Mouse (Mus musculus): ENCODE measurements around the gene Olfr520. TPM values are rescaled to one million over a fixed set of nuclear protein-coding genes. Genes with fewer than 3 reads are reported as not detected.
"Not testable (repeated sequence)": the region's sequence is repeated elsewhere in the genome, so short reads cannot be mapped to it uniquely, and the experiment has no call there.

Gene Olfr520
- polyA plus RNA-seq, 1 experiment from 2014 or later = not detected

DNA sequence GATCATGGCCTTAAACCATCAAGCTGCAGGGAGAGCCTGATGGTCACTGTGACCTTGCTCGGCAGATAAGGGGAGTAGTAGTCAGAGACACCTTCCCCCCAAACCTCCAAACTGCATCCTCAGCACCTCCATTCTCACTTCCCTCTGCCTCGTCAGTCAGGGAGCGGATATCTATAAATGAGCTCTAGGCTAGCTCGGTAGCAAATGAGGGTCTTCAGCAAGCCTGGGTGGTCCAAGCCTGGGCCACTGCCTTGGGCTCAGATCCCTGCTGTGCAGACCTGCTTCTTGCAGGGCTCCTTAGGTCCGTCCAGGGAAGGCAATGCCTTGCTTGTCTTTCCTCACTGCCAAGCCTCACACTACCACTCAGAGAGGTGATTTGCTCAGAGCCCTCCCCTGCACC is 21.3 kb upstream of the Olfr520 start:
- Histone ChIP-seq H3K36me3 (ENCODE audit: control insufficient read depth, insufficient read depth) (no peaks in the 10 kb centered on the region), H3K4me2 (ENCODE audit: low read length) (no peak overlapping the region), H3K27me3 (replicated peaks; ENCODE audit: control insufficient read depth, insufficient read depth, low read length) (no peaks in the 10 kb centered on the region), H3K4me3 (replicated peaks; ENCODE audit: low read length) (no peak overlapping the region), H3K4me1 (replicated peaks; ENCODE audit: control insufficient read depth, insufficient read depth, low read length) (peaks cover 4% of the 10 kb centered on the region; the same call in 1 of the 2 replicates), H3K9me3 (ENCODE audit: control insufficient read depth, low read length) (no peaks in the 10 kb centered on the region), H3K9ac (replicated peaks; ENCODE audit: low read depth, low read length) (no peak overlapping the region), H3K27ac (ENCODE audit: low read length) (no peak overlapping the region)
- no peak for ATAC-seq
- 68% methylated on average over 5 of the region's 5 CpGs for WGBS

DNA sequence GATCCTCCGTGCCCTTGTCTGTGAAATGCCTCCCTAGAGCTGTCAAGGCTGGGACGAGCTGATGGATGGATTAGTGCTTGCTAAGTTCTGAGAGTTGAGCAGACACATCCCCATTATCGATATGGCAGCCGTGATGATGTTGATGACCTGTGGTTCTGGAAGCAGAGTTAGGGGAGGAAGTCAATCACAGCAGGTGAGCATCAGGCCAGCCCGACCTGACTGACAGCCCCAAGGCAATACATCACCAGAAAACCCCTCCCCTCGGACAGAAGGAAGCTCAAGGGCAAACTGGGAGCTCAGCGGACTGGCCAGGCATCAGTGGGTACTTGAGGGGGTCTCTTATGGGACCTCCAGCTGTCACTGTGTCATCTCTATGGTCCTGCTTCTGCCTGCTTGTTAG is 20.1 kb upstream of the Olfr520 start:
- Histone ChIP-seq H3K4me2 (ENCODE audit: low read length) (no peak overlapping the region), H3K27me3 (replicated peaks; ENCODE audit: control insufficient read depth, insufficient read depth, low read length) (no peaks in the 10 kb centered on the region), H3K9me3 (ENCODE audit: control insufficient read depth, low read length) (no peaks in the 10 kb centered on the region), H3K27ac (ENCODE audit: low read length) (no peak overlapping the region), H3K4me1 (replicated peaks; ENCODE audit: control insufficient read depth, insufficient read depth, low read length) (peaks cover 4% of the 10 kb centered on the region; the same call in 1 of the 2 replicates), H3K36me3 (ENCODE audit: control insufficient read depth, insufficient read depth) (no peaks in the 10 kb centered on the region), H3K9ac (replicated peaks; ENCODE audit: low read depth, low read length) (no peak overlapping the region), H3K4me3 (replicated peaks; ENCODE audit: low read length) (no peak overlapping the region)
- WGBS = 79% methylated on average over 7 of the region's 7 CpGs
- ATAC-seq = no peak

DNA sequence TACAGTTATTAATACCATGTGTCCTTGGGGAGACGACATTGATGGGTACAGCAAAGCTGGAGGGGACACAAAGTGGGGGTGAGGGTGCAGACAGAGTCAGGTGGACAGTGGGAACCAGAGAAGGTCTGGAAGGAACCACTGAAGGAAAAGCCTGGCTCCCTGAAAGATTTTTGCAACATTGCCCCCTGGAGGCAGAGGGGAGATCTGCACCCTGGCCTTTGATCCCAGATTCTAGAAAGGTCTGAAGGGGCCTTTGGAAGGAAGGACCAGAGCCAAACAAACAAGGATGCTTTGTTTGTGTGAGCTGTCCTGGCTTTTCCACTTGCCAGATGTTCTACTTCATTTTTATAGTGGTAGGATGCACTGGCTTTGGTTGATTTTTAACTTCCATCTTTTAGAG is 19.6 kb upstream of the Olfr520 start:
- WGBS = 27% methylated on average over 1 of the region's 1 CpGs
- peaks cover 4% of the 10 kb centered on the region; the same call in 1 of the 2 replicates for H3K4me1 ChIP-seq (replicated peaks; ENCODE audit: control insufficient read depth, insufficient read depth, low read length)

DNA sequence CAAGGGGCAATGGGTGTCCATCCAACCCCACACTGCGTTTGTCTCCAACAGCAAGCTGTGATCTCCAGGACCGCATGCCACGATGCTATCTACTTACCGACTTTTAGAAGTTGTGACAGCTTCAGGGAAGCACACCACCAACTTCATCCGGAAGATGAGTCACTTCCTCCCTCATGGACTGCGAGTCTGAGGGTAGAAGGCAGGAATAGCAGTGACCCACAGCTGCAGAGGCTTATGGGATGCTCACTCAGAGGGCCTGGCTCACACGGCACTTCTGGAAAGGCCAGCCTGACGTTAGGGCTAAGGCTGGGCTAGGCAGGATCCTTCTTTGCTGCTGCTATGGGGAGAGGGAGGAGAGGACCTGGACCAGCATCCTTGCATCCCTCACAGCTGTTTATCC is 18.9 kb upstream of the Olfr520 start, which contains the start of gene Slco2b1:
Gene Slco2b1 (minus strand): TSS at position 175 of the 400 bp plus-strand sequence.
- Histone ChIP-seq H3K9me3 (ENCODE audit: control insufficient read depth, low read length) (no peaks in the 10 kb centered on the region), H3K36me3 (ENCODE audit: control insufficient read depth, insufficient read depth) (no peaks in the 10 kb centered on the region), H3K27me3 (replicated peaks; ENCODE audit: control insufficient read depth, insufficient read depth, low read length) (no peaks in the 10 kb centered on the region), H3K4me2 (ENCODE audit: low read length) (no peak within 1 kb of the TSS), H3K27ac (ENCODE audit: low read length) (no peak within 1 kb of the TSS), H3K4me3 (replicated peaks; ENCODE audit: low read length) (no peak within 1 kb of the TSS), H3K9ac (replicated peaks; ENCODE audit: low read depth, low read length) (no peak within 1 kb of the TSS), H3K4me1 (replicated peaks; ENCODE audit: control insufficient read depth, insufficient read depth, low read length) (peaks cover 4% of the 10 kb centered on the region; the same call in 1 of the 2 replicates)
- no peak for ATAC-seq
- WGBS = 83% methylated on average over 8 of the region's 8 CpGs

More for the DNA sequence above, 19.6 kb upstream of the Olfr520 start:
- no peak for ATAC-seq
- no peak overlapping the region for H3K4me3 ChIP-seq (replicated peaks; ENCODE audit: low read length)
- H3K4me2 ChIP-seq (ENCODE audit: low read length) = no peak overlapping the region
- H3K27ac ChIP-seq (ENCODE audit: low read length) = no peak overlapping the region
- H3K27me3 ChIP-seq (replicated peaks; ENCODE audit: control insufficient read depth, insufficient read depth, low read length) = no peaks in the 10 kb centered on the region
- no peaks in the 10 kb centered on the region for H3K9me3 ChIP-seq (ENCODE audit: control insufficient read depth, low read length)
- H3K36me3 ChIP-seq (ENCODE audit: control insufficient read depth, insufficient read depth) = no peaks in the 10 kb centered on the region
- H3K9ac ChIP-seq (replicated peaks; ENCODE audit: low read depth, low read length) = no peak overlapping the region

DNA sequence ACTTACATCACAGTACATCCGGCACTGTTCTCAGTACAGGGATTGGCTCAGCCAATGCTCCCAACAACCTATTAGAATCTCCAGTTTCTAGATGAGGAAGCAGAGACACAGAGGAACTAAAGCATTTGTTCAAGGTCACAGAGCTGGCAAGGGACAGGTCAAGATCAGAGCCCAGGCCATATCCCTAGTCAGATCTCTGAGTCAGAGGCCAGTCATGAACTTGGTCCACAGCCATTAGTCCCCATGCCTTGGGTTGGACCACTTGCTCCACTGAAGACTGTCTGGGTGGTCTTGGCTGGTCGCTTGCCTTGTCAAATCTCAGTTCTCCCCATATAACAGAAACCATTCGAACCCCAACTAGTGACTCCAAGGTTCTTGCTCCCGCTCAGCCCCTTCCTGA is 17.6 kb upstream of the Olfr520 start:
- no peak for ATAC-seq
- 84% methylated on average over 4 of the region's 4 CpGs for WGBS
- peaks cover 4% of the 10 kb centered on the region; the same call in 1 of the 2 replicates for H3K4me1 ChIP-seq (replicated peaks; ENCODE audit: control insufficient read depth, insufficient read depth, low read length)

DNA sequence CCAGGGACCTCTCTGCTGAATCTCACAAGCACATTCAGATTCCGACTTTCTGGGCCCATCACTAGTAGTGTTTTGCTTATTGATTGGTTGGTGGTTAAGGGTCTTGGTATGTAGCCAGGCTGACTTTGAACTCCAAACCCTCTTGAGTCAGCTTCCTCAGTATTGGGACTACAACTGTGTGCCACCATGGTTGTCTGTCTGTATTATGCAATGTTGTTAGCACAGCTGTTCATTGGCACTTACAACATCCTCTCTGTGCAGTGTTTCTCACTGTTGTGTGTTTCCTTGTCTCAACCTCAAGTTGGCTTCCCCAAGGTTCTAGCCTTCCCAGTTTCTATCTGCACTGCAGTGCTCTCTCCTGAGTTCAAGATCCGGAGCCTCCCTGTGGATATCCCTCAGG is 13.5 kb upstream of the Olfr520 start:
- H3K27me3 ChIP-seq (replicated peaks; ENCODE audit: control insufficient read depth, insufficient read depth, low read length) = no peaks in the 10 kb centered on the region
- H3K4me1 ChIP-seq (replicated peaks; ENCODE audit: control insufficient read depth, insufficient read depth, low read length) = no peaks in the 10 kb centered on the region
- H3K27ac ChIP-seq (ENCODE audit: low read length) = no peak overlapping the region
- 86% methylated on average over 2 of the region's 2 CpGs for WGBS
- H3K4me2 ChIP-seq (ENCODE audit: low read length) = no peak overlapping the region
- no peak overlapping the region for H3K4me3 ChIP-seq (replicated peaks; ENCODE audit: low read length)
- no peak for ATAC-seq
- H3K36me3 ChIP-seq (ENCODE audit: control insufficient read depth, insufficient read depth) = no peaks in the 10 kb centered on the region
- H3K9me3 ChIP-seq (ENCODE audit: control insufficient read depth, low read length) = no peaks in the 10 kb centered on the region
- no peak overlapping the region for H3K9ac ChIP-seq (replicated peaks; ENCODE audit: low read depth, low read length)

More for the DNA sequence above, 17.6 kb upstream of the Olfr520 start:
- no peak overlapping the region for H3K4me3 ChIP-seq (replicated peaks; ENCODE audit: low read length)
- H3K9me3 ChIP-seq (ENCODE audit: control insufficient read depth, low read length) = no peaks in the 10 kb centered on the region
- no peak overlapping the region for H3K9ac ChIP-seq (replicated peaks; ENCODE audit: low read depth, low read length)
- no peaks in the 10 kb centered on the region for H3K36me3 ChIP-seq (ENCODE audit: control insufficient read depth, insufficient read depth)
- H3K27me3 ChIP-seq (replicated peaks; ENCODE audit: control insufficient read depth, insufficient read depth, low read length) = no peaks in the 10 kb centered on the region
- H3K27ac ChIP-seq (ENCODE audit: low read length) = no peak overlapping the region
- no peak overlapping the region for H3K4me2 ChIP-seq (ENCODE audit: low read length)

DNA sequence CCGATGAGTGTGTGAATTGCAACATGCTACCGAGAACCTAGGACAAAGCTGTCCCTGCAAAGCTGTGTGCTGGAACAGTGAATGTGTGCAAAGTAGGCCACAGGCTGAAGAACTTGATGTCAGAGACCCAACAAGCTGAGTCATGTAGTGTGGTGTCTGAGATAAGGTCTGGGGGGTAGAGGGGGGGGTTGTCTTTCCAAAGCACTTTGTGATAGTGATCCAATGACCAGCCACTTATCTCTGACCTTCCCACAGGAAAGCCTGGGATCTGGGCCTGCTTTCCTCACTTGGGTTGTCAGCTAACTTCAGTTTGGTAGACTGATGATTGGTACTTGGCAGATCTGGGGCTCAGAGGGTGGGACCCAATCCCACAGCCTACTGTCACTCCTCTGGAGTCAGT is 4.5 kb downstream of the Olfr520 start:
- Histone ChIP-seq H3K9ac (replicated peaks; ENCODE audit: low read depth, low read length) (no peak overlapping the region), H3K27me3 (replicated peaks; ENCODE audit: control insufficient read depth, insufficient read depth, low read length) (no peaks in the 10 kb centered on the region), H3K27ac (ENCODE audit: low read length) (no peak overlapping the region), H3K4me2 (ENCODE audit: low read length) (no peak overlapping the region), H3K4me1 (replicated peaks; ENCODE audit: control insufficient read depth, insufficient read depth, low read length) (no peaks in the 10 kb centered on the region), H3K9me3 (ENCODE audit: control insufficient read depth, low read length) (no peaks in the 10 kb centered on the region), H3K4me3 (replicated peaks; ENCODE audit: low read length) (no peak overlapping the region), H3K36me3 (ENCODE audit: control insufficient read depth, insufficient read depth) (no peaks in the 10 kb centered on the region)
- no peak for ATAC-seq
- 89% methylated on average over 2 of the region's 2 CpGs for WGBS

DNA sequence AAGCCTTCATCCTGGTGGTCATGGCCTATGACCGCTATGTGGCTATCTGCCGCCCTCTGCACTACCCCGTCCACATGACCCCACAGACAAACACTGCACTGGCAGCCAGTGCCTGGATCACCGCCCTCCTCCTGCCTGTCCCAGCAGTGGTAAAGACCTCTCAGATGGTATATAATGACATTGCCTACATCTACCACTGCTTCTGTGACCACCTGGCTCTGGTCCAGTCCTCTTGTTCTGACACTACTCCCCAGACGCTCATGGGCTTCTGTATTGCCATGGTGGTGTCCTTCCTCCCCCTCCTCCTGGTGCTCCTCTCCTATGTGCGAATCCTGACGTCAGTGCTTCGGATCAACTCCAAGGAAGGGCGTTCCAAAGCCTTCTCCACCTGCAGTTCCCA is 5.4 kb downstream of the Olfr520 start:
- H3K9ac ChIP-seq (replicated peaks; ENCODE audit: low read depth, low read length); H3K9me3 ChIP-seq (ENCODE audit: control insufficient read depth, low read length); H3K4me3 ChIP-seq (replicated peaks; ENCODE audit: low read length); H3K27ac ChIP-seq (ENCODE audit: low read length); H3K36me3 ChIP-seq (ENCODE audit: control insufficient read depth, insufficient read depth); H3K4me2 ChIP-seq (ENCODE audit: low read length); H3K4me1 ChIP-seq (replicated peaks; ENCODE audit: control insufficient read depth, insufficient read depth, low read length); H3K27me3 ChIP-seq (replicated peaks; ENCODE audit: control insufficient read depth, insufficient read depth, low read length); ATAC-seq: not testable (repeated sequence)
- 97% methylated on average over 9 of the region's 9 CpGs for WGBS

DNA sequence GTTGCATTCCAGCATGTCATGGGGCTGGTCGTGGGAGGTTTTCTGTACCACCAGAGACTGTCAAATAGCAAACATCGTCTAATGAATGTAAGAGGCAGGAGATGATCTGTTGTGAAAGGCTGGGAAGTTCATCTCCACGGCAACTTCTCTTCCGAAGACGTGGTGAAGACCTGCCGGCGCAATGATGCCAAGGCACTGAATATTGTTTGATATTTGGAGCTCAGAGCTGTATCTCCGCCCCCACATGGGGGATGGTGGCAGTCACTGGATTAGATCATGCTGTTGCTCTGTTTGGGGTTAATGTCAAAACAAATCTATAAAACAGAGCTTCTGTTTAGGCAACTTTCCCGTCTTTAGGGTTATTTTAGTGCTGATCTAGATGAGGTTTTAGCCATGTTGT is 9.2 kb downstream of the Olfr520 start:
- no peak for ATAC-seq
- Histone ChIP-seq H3K36me3 (ENCODE audit: control insufficient read depth, insufficient read depth) (no peaks in the 10 kb centered on the region), H3K9ac (replicated peaks; ENCODE audit: low read depth, low read length) (no peak overlapping the region), H3K4me1 (replicated peaks; ENCODE audit: control insufficient read depth, insufficient read depth, low read length) (no peaks in the 10 kb centered on the region), H3K27me3 (replicated peaks; ENCODE audit: control insufficient read depth, insufficient read depth, low read length) (no peaks in the 10 kb centered on the region), H3K4me3 (replicated peaks; ENCODE audit: low read length) (no peak overlapping the region), H3K9me3 (ENCODE audit: control insufficient read depth, low read length) (no peaks in the 10 kb centered on the region), H3K27ac (ENCODE audit: low read length) (no peak overlapping the region), H3K4me2 (ENCODE audit: low read length) (no peak overlapping the region)
- 36% methylated on average over 9 of the region's 9 CpGs for WGBS

DNA sequence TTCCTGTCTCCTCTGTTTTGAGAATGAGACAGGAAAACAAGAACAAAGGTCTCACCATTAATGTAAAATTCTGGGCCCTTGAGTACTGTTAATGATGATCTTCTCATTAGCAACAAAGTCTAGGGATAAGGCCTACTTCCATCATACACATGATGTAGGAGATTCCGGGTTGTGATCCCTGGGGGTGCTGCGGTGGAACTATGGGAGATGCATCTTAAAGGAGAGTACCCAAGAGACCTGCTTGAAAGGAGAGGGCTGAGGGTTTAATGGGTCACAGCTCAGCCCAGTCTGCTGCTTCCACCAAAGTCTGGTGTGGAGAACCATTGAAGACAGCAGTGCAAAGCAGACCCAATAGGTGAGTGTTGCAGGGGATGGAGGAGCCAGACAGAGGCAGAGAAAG is 33.1 kb downstream of the Olfr520 start, which contains the start of gene Olfr521:
Gene Olfr521 (plus strand): TSS at position 301 of the 400 bp plus-strand sequence.
- Histone ChIP-seq H3K27me3 (replicated peaks; ENCODE audit: control insufficient read depth, insufficient read depth, low read length) (no peaks in the 10 kb centered on the region), H3K9me3 (ENCODE audit: control insufficient read depth, low read length) (peaks cover 11% of the 10 kb centered on the region), H3K4me1 (replicated peaks; ENCODE audit: control insufficient read depth, insufficient read depth, low read length) (no peaks in the 10 kb centered on the region), H3K36me3 (ENCODE audit: control insufficient read depth, insufficient read depth) (no peaks in the 10 kb centered on the region), H3K27ac (ENCODE audit: low read length) (no peak within 1 kb of the TSS), H3K9ac (replicated peaks; ENCODE audit: low read depth, low read length) (no peak within 1 kb of the TSS), H3K4me3 (replicated peaks; ENCODE audit: low read length) (no peak within 1 kb of the TSS), H3K4me2 (ENCODE audit: low read length) (no peak within 1 kb of the TSS)
- 95% methylated on average over 2 of the region's 2 CpGs for WGBS
- no peak for ATAC-seq

All from forebrain, embryonic 16.5 days (tissue).